Mouse (Mus musculus): Measurements from ENCODE around the gene 4930556J24Rik. TPM values are rescaled to one million over a fixed set of nuclear protein-coding genes. Genes with fewer than 3 reads are reported as not detected.

Gene 4930556J24Rik
- total RNA-seq, 1 experiment, result 0.76 TPM

DNA sequence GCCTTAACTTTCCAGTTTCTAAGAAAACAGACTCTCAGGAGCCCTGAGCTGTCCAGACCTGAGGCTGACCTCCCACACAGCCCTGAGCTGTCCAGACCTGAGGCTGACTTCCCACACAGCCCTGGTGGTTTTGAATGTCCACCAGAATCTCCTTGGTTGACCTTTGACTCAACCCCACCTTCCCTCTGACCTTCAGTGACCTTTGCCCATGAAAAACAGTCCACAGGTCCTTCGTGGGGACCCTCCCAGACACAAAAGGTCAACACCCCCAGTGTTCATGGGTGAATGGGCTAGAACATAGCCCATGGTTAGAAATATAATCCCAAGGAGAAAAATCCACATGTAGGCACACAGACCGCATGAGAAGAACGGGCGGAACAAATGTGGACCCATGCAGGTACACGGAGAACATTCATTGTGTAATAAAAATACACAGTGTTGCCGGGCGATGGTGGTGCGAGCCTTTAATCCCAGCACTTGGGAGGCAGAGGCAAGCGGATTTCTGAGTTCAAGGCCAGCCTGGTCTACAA is 42.8 kb downstream of the 4930556J24Rik start:
- no peak for DNase-seq (ENCODE audit: low read depth, low spot score)
- Histone ChIP-seq H3K4me3 (ENCODE audit: insufficient read depth in 1 of 2, low read depth in 1 of 2, low read length in 2 of 2, poor library complexity in 1 of 2, severe bottlenecking in 1 of 2) (no peak overlapping the region), H3K9ac (ENCODE audit: insufficient read depth, low read depth, low read length, poor library complexity, severe bottlenecking) (no peak overlapping the region), H3K36me3 (ENCODE audit: control insufficient read depth, insufficient read depth, low read length, poor library complexity, severe bottlenecking) (no peaks in the 10 kb centered on the region), H3K9me3 (ENCODE audit: control insufficient read depth, insufficient read depth, low read depth, low read length) (no peaks in the 10 kb centered on the region), H3K4me1 (ENCODE audit: control insufficient read depth in 2 of 2, insufficient read depth in 2 of 2, low read length in 2 of 2, poor library complexity in 1 of 2) (peaks cover 4 to 21% of the 10 kb centered on the region in 2 experiments; a peak in 3 of 4 replicates), H3K27ac (ENCODE audit: insufficient read depth, low read depth, low read length, poor library complexity, severe bottlenecking) (no peak overlapping the region)
- TF ChIP-seq MAFK (IDR thresholded peaks at IDR 0.05; ENCODE audit: insufficient read depth, low read depth, low read length) (no peak), ZNF384 (IDR thresholded peaks at IDR 0.05; ENCODE audit: low read depth, low read length) (no peak), HCFC1 (IDR thresholded peaks at IDR 0.05; ENCODE audit: borderline replicate concordance, insufficient read depth, low read length) (no peak), CHD2 (IDR thresholded peaks at IDR 0.05; ENCODE audit: low read depth, low read length) (no peak), ZC3H11A (IDR thresholded peaks at IDR 0.05; ENCODE audit: borderline replicate concordance, low read depth, low read length) (no peak)
- in situ Hi-C loops (cut with MboI; ENCODE audit: low sequenced_read_pairs in 2 of 2, unreplicated experiment in 2 of 2), result no loop called here

DNA sequence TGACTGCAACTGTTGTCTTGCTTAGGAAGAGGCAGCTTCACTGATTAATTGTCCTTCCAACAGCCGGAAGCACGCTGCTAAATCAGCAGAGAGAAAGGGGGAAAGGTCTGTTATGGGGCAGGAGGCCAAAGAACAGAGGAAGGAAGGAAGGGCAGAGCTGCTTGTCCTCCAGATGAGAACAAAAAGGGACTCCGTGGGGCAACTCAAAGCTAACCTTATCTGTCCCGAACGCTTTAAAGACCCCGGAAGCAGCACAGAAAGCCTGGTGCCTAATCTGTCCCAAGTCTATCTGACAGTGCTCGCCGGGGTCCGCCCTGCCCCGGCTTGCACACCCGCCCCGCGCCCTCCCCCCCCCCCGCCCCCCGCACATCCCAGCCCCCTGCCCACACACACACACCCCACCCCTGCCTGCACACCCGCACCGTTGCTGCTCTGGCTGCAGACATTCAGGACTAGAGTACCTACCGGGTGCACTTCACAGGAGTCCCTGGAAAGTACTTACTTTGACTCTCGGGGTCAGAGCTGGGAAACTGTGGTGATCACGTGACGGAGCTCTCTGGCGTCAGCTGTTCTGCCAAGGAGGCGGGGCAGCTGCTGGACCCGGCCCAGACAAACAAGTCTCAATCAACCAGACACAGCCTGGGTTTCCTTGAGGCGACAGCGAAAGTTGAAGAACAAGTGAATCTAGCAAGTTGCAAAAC is 44.9 kb downstream of the 4930556J24Rik start, which contains the start of gene Tcn2:
Tcn2 (minus strand) TSS at position 649 of the 701 bp plus-strand sequence.
- in situ Hi-C loops (cut with MboI; ENCODE audit: low sequenced_read_pairs in 2 of 2, unreplicated experiment in 2 of 2), result no loop called here
- TF ChIP-seq ZNF384 (IDR thresholded peaks at IDR 0.05; ENCODE audit: low read depth, low read length) (no peak), ZC3H11A (IDR thresholded peaks at IDR 0.05; ENCODE audit: borderline replicate concordance, low read depth, low read length) (no peak)
- H3K27ac ChIP-seq (ENCODE audit: insufficient read depth, low read depth, low read length, poor library complexity, severe bottlenecking), result peak within 1 kb of the TSS; percentile 22; the same call in 1 of the 2 replicates

DNA sequence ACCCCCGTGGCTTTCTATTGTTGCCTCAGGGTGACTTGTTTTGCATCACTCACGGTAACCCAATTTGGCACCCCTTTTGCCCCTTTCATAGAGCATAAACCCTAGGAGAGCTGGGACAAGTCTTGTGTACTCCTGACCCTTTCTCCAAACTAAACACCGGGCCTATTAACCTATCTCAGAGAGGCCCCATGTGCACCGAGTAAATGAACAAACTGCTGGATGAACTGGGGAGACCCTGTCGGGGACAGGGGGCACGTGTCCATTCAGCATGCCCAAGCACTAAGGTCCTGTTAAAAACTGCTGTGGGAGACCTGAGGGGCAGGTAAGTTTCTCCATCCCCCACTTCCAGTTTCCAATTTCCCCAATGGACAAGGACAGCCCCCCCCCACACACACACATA is 45.6 kb downstream of the 4930556J24Rik start:
- no peak for DNase-seq (ENCODE audit: low read depth, low spot score)
- peaks cover 2% of the 10 kb centered on the region; the same call in 1 of the 2 replicates for H3K36me3 ChIP-seq (ENCODE audit: control insufficient read depth, insufficient read depth, low read length, poor library complexity, severe bottlenecking)
- no peak overlapping the region for H3K9ac ChIP-seq (ENCODE audit: insufficient read depth, low read depth, low read length, poor library complexity, severe bottlenecking)
- no peak overlapping the region for H3K27ac ChIP-seq (ENCODE audit: insufficient read depth, low read depth, low read length, poor library complexity, severe bottlenecking)
- TF ChIP-seq ZNF384 (IDR thresholded peaks at IDR 0.05; ENCODE audit: low read depth, low read length) (no peak), CHD2 (IDR thresholded peaks at IDR 0.05; ENCODE audit: low read depth, low read length) (no peak), HCFC1 (IDR thresholded peaks at IDR 0.05; ENCODE audit: borderline replicate concordance, insufficient read depth, low read length) (no peak), MAFK (IDR thresholded peaks at IDR 0.05; ENCODE audit: insufficient read depth, low read depth, low read length) (no peak), ZC3H11A (IDR thresholded peaks at IDR 0.05; ENCODE audit: borderline replicate concordance, low read depth, low read length) (no peak)
- H3K4me1 ChIP-seq (ENCODE audit: control insufficient read depth in 2 of 2, insufficient read depth in 2 of 2, low read length in 2 of 2, poor library complexity in 1 of 2), result peaks cover 4 to 14% of the 10 kb centered on the region in 2 experiments; a peak in 3 of 4 replicates
- H3K4me3 ChIP-seq (ENCODE audit: insufficient read depth in 1 of 2, low read depth in 1 of 2, low read length in 2 of 2, poor library complexity in 1 of 2, severe bottlenecking in 1 of 2), result peak overlapping the region; percentile 69 to 75; a peak in 3 of 4 replicates
- in situ Hi-C loops (cut with MboI; ENCODE audit: low sequenced_read_pairs in 2 of 2, unreplicated experiment in 2 of 2), result no loop called here
- H3K9me3 ChIP-seq (ENCODE audit: control insufficient read depth, insufficient read depth, low read depth, low read length), result no peaks in the 10 kb centered on the region

More for the DNA sequence above, 44.9 kb downstream of the 4930556J24Rik start, which contains the start of gene Tcn2:
- H3K4me3 ChIP-seq (ENCODE audit: insufficient read depth in 1 of 2, low read depth in 1 of 2, low read length in 2 of 2, poor library complexity in 1 of 2, severe bottlenecking in 1 of 2), result peak within 1 kb of the TSS; percentile 69 to 75
- peak within 1 kb of the TSS; percentile 46 for H3K9ac ChIP-seq (ENCODE audit: insufficient read depth, low read depth, low read length, poor library complexity, severe bottlenecking)
- DNase-seq (ENCODE audit: low read depth, low spot score), result peak; percentile 78
- H3K4me1 ChIP-seq (ENCODE audit: control insufficient read depth in 2 of 2, insufficient read depth in 2 of 2, low read length in 2 of 2, poor library complexity in 1 of 2), result peaks cover 4 to 16% of the 10 kb centered on the region in 2 experiments; a peak in 3 of 4 replicates
- 0 out of 2 replicates have a peak, but pooled peaks cover 2% of the 10 kb centered on the region for H3K36me3 ChIP-seq (ENCODE audit: control insufficient read depth, insufficient read depth, low read length, poor library complexity, severe bottlenecking)
- no peaks in the 10 kb centered on the region for H3K9me3 ChIP-seq (ENCODE audit: control insufficient read depth, insufficient read depth, low read depth, low read length)

DNA sequence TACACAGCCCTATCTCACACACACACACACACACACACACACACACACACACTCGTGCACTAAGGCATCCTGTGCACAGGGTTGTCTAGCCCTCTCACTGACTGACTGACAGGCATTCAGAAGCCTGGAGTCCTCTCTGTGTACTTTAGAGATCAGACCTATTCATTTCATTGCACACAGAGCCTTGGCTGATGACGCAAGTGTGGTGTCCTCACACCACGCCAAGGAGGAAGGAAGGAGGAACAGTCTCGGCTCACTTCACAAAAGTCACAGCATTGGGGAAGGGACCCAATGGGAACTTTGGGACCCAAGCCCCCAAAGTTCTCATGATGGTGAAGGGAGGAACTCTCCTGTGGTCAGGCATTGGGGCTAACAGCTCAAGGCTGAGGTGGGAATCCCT is 46.6 kb downstream of the 4930556J24Rik start:
- H3K4me3 ChIP-seq (ENCODE audit: insufficient read depth in 1 of 2, low read depth in 1 of 2, low read length in 2 of 2, poor library complexity in 1 of 2, severe bottlenecking in 1 of 2), result no peak overlapping the region
- H3K9me3 ChIP-seq (ENCODE audit: control insufficient read depth, insufficient read depth, low read depth, low read length), result no peaks in the 10 kb centered on the region
- peaks cover 2% of the 10 kb centered on the region; the same call in 1 of the 2 replicates for H3K36me3 ChIP-seq (ENCODE audit: control insufficient read depth, insufficient read depth, low read length, poor library complexity, severe bottlenecking)
- TF ChIP-seq MAFK (IDR thresholded peaks at IDR 0.05; ENCODE audit: insufficient read depth, low read depth, low read length) (no peak), HCFC1 (IDR thresholded peaks at IDR 0.05; ENCODE audit: borderline replicate concordance, insufficient read depth, low read length) (no peak), ZC3H11A (IDR thresholded peaks at IDR 0.05; ENCODE audit: borderline replicate concordance, low read depth, low read length) (no peak), CHD2 (IDR thresholded peaks at IDR 0.05; ENCODE audit: low read depth, low read length) (no peak), ZNF384 (IDR thresholded peaks at IDR 0.05; ENCODE audit: low read depth, low read length) (no peak)
- peaks cover 4 to 14% of the 10 kb centered on the region in 2 experiments; a peak in 3 of 4 replicates for H3K4me1 ChIP-seq (ENCODE audit: control insufficient read depth in 2 of 2, insufficient read depth in 2 of 2, low read length in 2 of 2, poor library complexity in 1 of 2)
- DNase-seq (ENCODE audit: low read depth, low spot score), result no peak
- H3K9ac ChIP-seq (ENCODE audit: insufficient read depth, low read depth, low read length, poor library complexity, severe bottlenecking), result no peak overlapping the region
- in situ Hi-C loops (cut with MboI; ENCODE audit: low sequenced_read_pairs in 2 of 2, unreplicated experiment in 2 of 2), result no loop called here
- H3K27ac ChIP-seq (ENCODE audit: insufficient read depth, low read depth, low read length, poor library complexity, severe bottlenecking), result no peak overlapping the region

All from ES-E14 (cell line).